Mouse (Mus musculus) central nervous system, embryonic 18 days (tissue): ENCODE results near the gene Blcap. TPM values are rescaled to one million over a fixed set of nuclear protein-coding genes. Genes with fewer than 3 reads are reported as not detected.

Source experiments
- polyA plus RNA-seq: library from polyadenylated mRNA; depleted of rRNA; stranded (reverse); fragments of >200 nt; gene quantifications from 2 replicates; pipeline ENCODE4 v1.2.3, GENCODE M21; 2012; rRNA removed

The Blcap gene
- polyA plus RNA-seq, result 211 TPM in 2 replicates

GRCm38 (mm10) chr2:157571224-157571832 lies at the start of gene Blcap:
Gene Blcap (minus strand): TSS chr2:157571274.

DNA sequence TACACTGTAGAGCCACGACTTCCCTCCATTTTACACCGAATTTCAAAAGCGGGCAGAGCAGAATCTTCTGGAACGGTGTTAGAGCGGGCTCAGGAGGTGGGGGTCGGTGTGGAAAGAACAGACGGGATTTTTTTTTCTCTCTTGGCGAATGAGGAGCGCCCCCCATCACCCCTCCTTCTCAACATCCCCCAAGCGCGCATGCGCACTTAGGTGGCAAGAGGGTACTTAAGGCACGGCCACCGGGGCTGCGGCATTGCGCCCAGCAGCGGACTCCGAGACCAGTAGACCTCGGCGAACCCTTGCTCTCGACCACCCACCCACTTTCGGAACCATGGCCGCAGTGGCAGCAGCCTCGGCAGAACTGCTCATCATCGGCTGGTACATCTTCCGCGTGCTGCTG lies 11.2 kb downstream of the Blcap start, which contains the start of gene Nnat:
Nnat (plus strand) TSS at position 221 of the 400 bp plus-strand sequence.

Other genes with a start within 250 kb of the Blcap start
- 2.8 TPM in 2 replicates for gene Ghrh, start 223.8 kb downstream of the Blcap start, polyA plus RNA-seq
- gene Manbal, start 203.7 kb downstream of the Blcap start, polyA plus RNA-seq, result 108 and 111 TPM in 2 replicates
- 66.7 and 74.1 TPM in 2 replicates for gene Src, start 152.8 kb downstream of the Blcap start, polyA plus RNA-seq
- 5,600 and 5,894 TPM in 2 replicates for gene Nnat, start 11.2 kb downstream of the Blcap start, polyA plus RNA-seq
- 43.0 and 43.5 TPM in 2 replicates for gene Ctnnbl1, start 166.1 kb upstream of the Blcap start, polyA plus RNA-seq